Mouse (Mus musculus) liver, embryonic 15.5 days (tissue): ENCODE data around the gene Tbc1d4. TPM values are rescaled to one million over a fixed set of nuclear protein-coding genes. Genes with fewer than 3 reads are reported as not detected.

Source experiments
- polyA plus RNA-seq: library from polyadenylated mRNA; unstranded; fragments of >200 nt; fragmentation: Nextera tagmentation; extraction: Ambion mirVana; gene quantifications from 2 replicates; pipeline ENCODE4 v1.2.1, GENCODE M21; 2015

Gene Tbc1d4
- polyA plus RNA-seq, 1 experiment from 2014 or later, result 2.1 TPM

Other genes starting within 250 kb of the Tbc1d4 start
- 36.3 and 42.9 TPM in 2 replicates for gene Commd6, start 31.5 kb upstream of the Tbc1d4 start, polyA plus RNA-seq
- gene Uchl3, start 44.8 kb upstream of the Tbc1d4 start, polyA plus RNA-seq, result 44.7 and 51.5 TPM in 2 replicates
- gene Gm9922, start 120.6 kb upstream of the Tbc1d4 start, polyA plus RNA-seq, result 0.31 TPM in 1 of 2 replicates, not detected in the other
- 2.7 and 3.7 TPM in 2 replicates for gene Lmo7, start 120.8 kb upstream of the Tbc1d4 start, polyA plus RNA-seq